Mouse (Mus musculus) heart, postnatal 0 days (tissue): ENCODE measurements around the gene Pcx.

Experiments used
- CTCF ChIP-seq: IDR thresholded peaks from 2 replicates; pipeline ENCODE4 v1.5.1; 2016; ENCODE audit warnings: antibody characterized with exemption, control low read depth, low read depth
- EP300 ChIP-seq: IDR thresholded peaks from 2 replicates; pipeline ENCODE4 v1.6.1; 2016; ENCODE audit warnings: antibody characterized with exemption, low read depth

DNA sequence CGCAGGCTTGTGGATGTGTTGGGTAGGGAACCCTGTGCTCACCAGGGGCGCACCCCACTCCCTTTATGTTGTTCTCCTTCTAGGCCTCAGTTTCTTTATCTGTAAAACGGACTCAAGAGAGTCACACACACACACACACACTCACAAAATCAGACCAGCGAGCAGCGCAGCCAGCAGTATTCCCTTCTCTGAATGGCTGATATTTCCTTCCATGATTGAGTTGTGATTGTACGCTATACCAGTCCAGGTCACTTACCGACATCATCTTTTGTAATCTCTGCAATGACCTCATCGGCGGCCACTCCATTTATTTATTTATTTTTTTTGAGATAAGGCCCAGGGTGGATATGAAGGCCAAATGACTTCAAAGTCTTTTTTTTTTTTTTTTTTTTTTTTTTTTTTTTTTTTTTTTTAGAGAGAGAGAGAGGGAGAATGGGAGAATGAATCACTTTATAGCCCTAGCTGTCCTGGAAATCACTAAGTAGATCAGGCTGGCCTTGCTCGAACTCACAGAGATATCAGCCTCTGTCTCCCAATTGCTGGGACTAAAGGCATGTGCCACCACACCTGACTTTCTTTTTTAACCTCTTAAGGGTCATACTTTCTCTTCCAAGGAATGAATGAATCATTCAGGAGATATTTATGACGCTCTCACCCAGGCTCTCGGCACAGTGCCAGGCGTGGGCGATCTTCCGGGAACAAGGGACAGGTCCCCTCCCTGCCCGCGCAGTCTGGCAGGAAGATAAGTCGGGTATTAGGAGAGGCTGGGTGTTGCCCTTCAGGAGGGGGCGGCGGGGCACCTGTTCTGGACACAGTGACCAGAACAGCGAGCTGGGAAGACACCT, 32.7 kb upstream of the Pcx start, which contains the start of gene Syt12:
- TF ChIP-seq EP300 (no peak), CTCF (no peak)
